Mouse (Mus musculus) liver, embryonic 14.5 days (tissue): Measurements from ENCODE around the gene Myh9.

ENCODE experiments used
- CTCF ChIP-seq: IDR thresholded peaks from 2 replicates; pipeline ENCODE4 v1.5.1; 2016; ENCODE audit warnings: antibody characterized with exemption, low read depth, control low read depth
- EP300 ChIP-seq: IDR thresholded peaks from 2 replicates; pipeline ENCODE4 v1.6.1; 2016; ENCODE audit warnings: antibody characterized with exemption, low read depth

DNA sequence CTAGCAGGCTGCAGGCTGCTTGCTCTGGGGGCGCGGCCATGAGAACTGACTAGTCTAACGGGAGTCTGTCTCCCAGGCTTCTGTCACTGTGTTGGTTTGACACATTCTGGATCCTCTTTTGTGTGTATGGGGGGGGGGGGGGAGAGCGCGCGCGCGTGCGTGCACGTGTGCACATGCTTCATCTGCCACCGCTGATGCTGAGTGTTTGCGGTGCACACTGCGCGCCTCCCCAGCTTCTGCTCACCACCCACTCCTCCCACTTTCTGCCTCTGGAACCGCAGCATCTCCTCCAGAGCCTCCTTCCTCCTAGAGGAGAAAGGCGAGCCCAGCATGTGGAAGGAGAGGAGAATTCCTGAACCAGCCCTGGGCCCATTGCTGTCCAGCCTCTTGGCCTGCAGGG lies 81.9 kb downstream of the Myh9 start:
- TF ChIP-seq CTCF (no peak), EP300 (no peak)
